Mouse (Mus musculus) forebrain, embryonic 10.5 days (tissue): Measurements from ENCODE around the gene Ccnd3. TPM values are rescaled to one million over a fixed set of nuclear protein-coding genes. Genes with fewer than 3 reads are reported as not detected.

Experiments
- DNase-seq: peaks from one replicate; pipeline ENCODE4 v3.0.0-alpha.2; 2017; ENCODE audit warnings: low spot score; ENCODE audit errors: extremely low spot score
- H3K27ac ChIP-seq: fragments of 300-500 bp; sonication (generic); 2 replicates; pipeline ENCODE4 v1.5.1; 2016; ENCODE audit warnings: mild to moderate bottlenecking
- H3K27me3 ChIP-seq: fragments of 300-500 bp; sonication (generic); 2 replicates; pipeline ENCODE4 v1.6.1; 2016; ENCODE audit warnings: mild to moderate bottlenecking; ENCODE audit not compliant: poor library complexity, severe bottlenecking
- H3K36me3 ChIP-seq: fragments of 300-500 bp; sonication (generic); replicated peaks from 2 replicates; pipeline ENCODE4 v1.6.1; 2016; ENCODE audit warnings: mild to moderate bottlenecking, moderate library complexity
- H3K4me1 ChIP-seq: fragments of 300-500 bp; sonication (generic); 2 replicates; pipeline ENCODE4 v1.6.1; 2016
- H3K4me3 ChIP-seq: fragments of 300-500 bp; sonication (generic); 2 replicates; pipeline ENCODE4 v1.5.1; 2016; ENCODE audit warnings: mild to moderate bottlenecking, moderate library complexity
- H3K9me3 ChIP-seq: fragments of 300-500 bp; sonication (generic); 2 replicates; pipeline ENCODE4 v1.6.1; 2016; ENCODE audit warnings: mild to moderate bottlenecking, moderate library complexity
- WGBS: fragments of 180-500 bp; shearing (Covaris S2); methylation state at CpG from one replicate; pipeline ENCODE4 v1.1.7; 2016; 5-methylcytosine and 5-hydroxymethylcytosine counted together
- polyA plus RNA-seq: library from polyadenylated mRNA; unstranded; fragments of >200 nt; fragmentation: Nextera tagmentation; extraction: Ambion mirVana; gene quantifications from 2 replicates; pipeline ENCODE4 v1.2.1, GENCODE M21; 2016

The Ccnd3 gene
- polyA plus RNA-seq, 1 experiment from 2014 or later: 296 TPM

DNA sequence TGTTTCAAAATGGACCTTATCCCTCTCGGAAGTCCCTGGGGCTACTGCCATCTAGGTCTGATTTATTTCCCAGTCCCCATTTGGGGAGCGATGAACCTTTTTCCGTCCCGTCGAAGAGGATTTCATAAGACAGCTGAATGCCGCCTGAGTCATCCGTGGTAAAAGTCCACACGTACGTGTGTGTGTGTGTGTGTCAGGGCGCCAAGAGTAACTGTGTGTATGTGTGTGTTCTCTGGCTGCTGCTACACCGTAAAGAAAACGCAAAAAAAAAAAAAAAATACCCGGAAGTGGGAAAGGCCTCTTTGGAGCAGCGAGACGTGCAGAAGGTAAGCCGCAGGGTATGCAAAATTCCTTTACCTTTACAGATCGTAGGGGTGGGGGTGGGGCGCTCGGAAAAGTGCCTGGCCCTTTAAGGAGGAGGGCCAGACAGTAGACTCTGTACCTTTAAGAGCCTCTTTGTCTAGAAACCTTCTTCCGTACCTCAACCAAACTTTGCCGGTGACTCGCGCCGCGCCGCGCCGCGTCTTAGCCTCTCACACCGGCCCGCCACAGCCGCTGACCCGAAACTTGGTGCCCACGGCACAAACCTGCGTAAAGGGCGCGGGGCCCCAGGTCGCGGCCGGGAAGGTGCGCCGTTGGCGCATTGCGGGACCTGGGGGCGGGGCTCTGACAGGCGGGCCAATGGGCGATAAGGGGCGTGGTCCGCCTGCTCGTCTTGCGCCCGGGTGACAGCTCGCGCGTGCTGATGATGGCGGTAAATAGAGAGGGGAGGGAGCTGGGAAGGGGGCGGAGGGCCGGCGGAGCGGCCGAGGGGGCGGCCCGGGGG is 124.2 kb downstream of the Ccnd3 start:
- Histone ChIP-seq H3K36me3 (peaks cover 30% of the 10 kb centered on the region), H3K4me3 (peak overlapping the region; percentile 74), H3K4me1 (peaks cover 43% of the 10 kb centered on the region), H3K9me3 (no peaks in the 10 kb centered on the region), H3K27me3 (no peaks in the 10 kb centered on the region), H3K27ac (peak overlapping the region; percentile 93)
- under 1% methylated on average over 63 of the region's 63 CpGs for WGBS
- DNase-seq: peak; percentile 97

- peak; percentile 73 for DNase-seq
Measured at GRCm38 (mm10) chr17:47629717-47630677, 125.1 kb downstream of the Ccnd3 start.

DNA sequence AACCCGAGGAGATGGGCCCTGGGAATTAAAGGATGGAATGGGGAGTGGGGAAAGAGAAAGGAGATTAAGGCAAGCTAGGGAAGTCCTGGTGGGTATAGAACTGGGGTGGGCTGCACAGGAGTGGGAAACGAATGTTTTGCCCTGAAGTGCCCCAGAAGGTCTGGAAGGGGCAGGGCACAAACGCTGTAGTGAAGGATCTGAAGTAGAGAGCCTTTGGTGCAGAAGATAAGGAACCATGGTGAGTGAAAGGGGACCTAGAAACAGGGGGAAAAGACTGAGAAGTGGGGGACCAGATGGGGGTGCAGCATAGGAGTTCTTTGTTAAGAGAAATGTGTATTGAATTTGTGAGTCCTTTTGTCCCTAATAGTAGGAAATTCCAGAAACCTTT is 125.8 kb downstream of the Ccnd3 start, which contains the start of gene Usp49:
Gene Usp49 (plus strand): TSS at position 13 of the 388 bp plus-strand sequence.
- Histone ChIP-seq H3K4me3 (peak within 1 kb of the TSS; percentile 74), H3K36me3 (peaks cover 19% of the 10 kb centered on the region), H3K4me1 (peaks cover 43% of the 10 kb centered on the region), H3K9me3 (no peaks in the 10 kb centered on the region), H3K27ac (peak within 1 kb of the TSS; percentile 93), H3K27me3 (no peaks in the 10 kb centered on the region)
- under 1% methylated on average over 3 of the region's 3 CpGs for WGBS
- no peak for DNase-seq

More at GRCm38 (mm10) chr17:47629717-47630677, 125.1 kb downstream of the Ccnd3 start:
- Histone ChIP-seq H3K4me1 (peaks cover 43% of the 10 kb centered on the region), H3K36me3 (peaks cover 21% of the 10 kb centered on the region), H3K9me3 (no peaks in the 10 kb centered on the region), H3K4me3 (peak overlapping the region; percentile 74), H3K27ac (peak overlapping the region; percentile 93), H3K27me3 (no peaks in the 10 kb centered on the region)
- WGBS: under 1% methylated on average over 61 of the region's 61 CpGs

- DNase-seq: no peak
- no peaks in the 10 kb centered on the region for H3K9me3 ChIP-seq
- no peak overlapping the region for H3K4me3 ChIP-seq
- H3K27ac ChIP-seq: no peak overlapping the region
- H3K36me3 ChIP-seq: peaks cover 17% of the 10 kb centered on the region
- 73% methylated on average over 4 of the region's 4 CpGs for WGBS
- peaks cover 43% of the 10 kb centered on the region for H3K4me1 ChIP-seq
- H3K27me3 ChIP-seq: no peaks in the 10 kb centered on the region
Measured at GRCm38 (mm10) chr17:47632181-47632840, 127.5 kb downstream of the Ccnd3 start.

DNA sequence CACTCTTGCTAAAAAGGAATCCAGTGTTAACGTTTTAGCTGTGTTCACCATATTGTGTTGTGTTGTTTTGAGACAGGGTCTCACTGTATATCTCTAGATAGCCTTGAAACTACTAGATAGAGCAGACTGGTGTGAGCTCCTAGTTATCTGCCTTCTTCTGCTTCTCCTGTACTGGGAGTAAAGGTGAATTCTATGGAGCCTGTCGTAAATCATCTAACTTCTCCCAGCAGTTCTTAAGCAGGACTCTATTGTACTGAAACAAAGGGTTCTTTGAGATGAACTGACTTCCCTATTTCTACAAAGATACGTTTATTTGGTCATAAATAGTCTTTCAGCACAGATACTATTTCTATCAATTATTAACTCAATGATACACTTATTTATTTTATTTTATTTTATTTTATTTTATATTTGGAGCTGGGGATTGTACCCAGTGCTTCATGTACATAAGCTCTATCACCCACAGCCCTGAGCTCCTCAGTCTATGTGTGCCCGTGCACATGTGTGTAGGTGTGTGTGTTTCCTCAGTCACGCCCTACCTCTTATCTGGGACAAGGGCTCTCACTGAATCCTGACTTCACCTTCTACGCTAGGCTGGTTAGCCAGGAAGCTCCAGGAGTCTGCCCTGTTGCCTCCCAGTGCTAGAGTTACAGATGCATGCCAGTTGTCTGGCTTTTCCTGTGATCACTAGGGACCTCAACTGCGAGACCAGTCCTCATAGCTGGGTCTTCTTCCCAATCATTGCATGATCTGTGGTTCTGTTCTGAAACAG is 129.3 kb downstream of the Ccnd3 start:
- no peaks in the 10 kb centered on the region for H3K9me3 ChIP-seq
- H3K27ac ChIP-seq: no peak overlapping the region
- no peak for DNase-seq
- H3K4me3 ChIP-seq: no peak overlapping the region
- no peaks in the 10 kb centered on the region for H3K27me3 ChIP-seq
- H3K36me3 ChIP-seq: peaks cover 15% of the 10 kb centered on the region
- 83% methylated on average over 7 of the region's 7 CpGs for WGBS
- H3K4me1 ChIP-seq: peaks cover 41% of the 10 kb centered on the region

GRCm38 (mm10) chr17:47642992-47643391 is 138.1 kb downstream of the Ccnd3 start:
- Histone ChIP-seq H3K4me3 (no peak overlapping the region), H3K4me1 (peaks cover 16% of the 10 kb centered on the region), H3K27me3 (no peaks in the 10 kb centered on the region), H3K27ac (no peak overlapping the region), H3K36me3 (no peaks in the 10 kb centered on the region), H3K9me3 (no peaks in the 10 kb centered on the region)
- WGBS: 89% methylated on average over 2 of the region's 2 CpGs
- no peak for DNase-seq

GRCm38 (mm10) chr17:47646683-47647082 is 141.8 kb downstream of the Ccnd3 start:
- H3K27ac ChIP-seq: no peak overlapping the region
- 0 out of 2 replicates have a peak, but pooled peaks cover 4% of the 10 kb centered on the region for H3K36me3 ChIP-seq
- H3K4me1 ChIP-seq: peaks cover 39% of the 10 kb centered on the region
- peak; percentile 63 for DNase-seq
- no peaks in the 10 kb centered on the region for H3K9me3 ChIP-seq
- no peaks in the 10 kb centered on the region for H3K27me3 ChIP-seq
- WGBS: 47% methylated on average over 1 of the region's 1 CpGs
- H3K4me3 ChIP-seq: no peak overlapping the region

DNA sequence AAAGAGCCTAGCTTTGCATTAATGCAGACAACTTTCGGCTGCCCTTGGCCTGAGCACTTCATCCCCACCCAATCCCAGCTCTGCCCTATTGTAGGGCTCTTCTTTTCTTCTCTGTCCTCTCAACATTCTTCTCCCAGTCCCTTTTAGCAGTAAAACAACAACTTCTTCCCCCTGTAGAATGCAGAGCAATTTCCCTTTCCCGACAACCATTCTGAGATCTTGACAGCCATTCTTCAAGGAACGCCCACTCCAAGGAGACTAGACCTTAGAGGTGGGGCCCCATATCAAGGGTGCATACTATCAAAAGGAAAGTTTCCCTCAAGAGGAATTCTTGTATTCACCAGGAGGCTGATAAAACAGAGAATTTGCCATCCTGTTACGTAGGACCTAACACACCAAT is 144.1 kb downstream of the Ccnd3 start:
- H3K36me3 ChIP-seq: peaks cover 11% of the 10 kb centered on the region
- peaks cover 51% of the 10 kb centered on the region for H3K4me1 ChIP-seq
- no peaks in the 10 kb centered on the region for H3K9me3 ChIP-seq
- no peak for DNase-seq
- WGBS: 56% methylated on average over 4 of the region's 4 CpGs
- H3K27me3 ChIP-seq: no peaks in the 10 kb centered on the region
- no peak overlapping the region for H3K4me3 ChIP-seq
- H3K27ac ChIP-seq: peak overlapping the region; percentile 31; the same call in 1 of the 2 replicates

Other genes starting within 250 kb of the Ccnd3 start
- gene Mrps10, start 136.2 kb upstream of the Ccnd3 start, polyA plus RNA-seq: 77.3 and 81.9 TPM in 2 replicates
- 1.3 and 1.5 TPM in 2 replicates for gene Guca1b, start 119.7 kb upstream of the Ccnd3 start, polyA plus RNA-seq
- gene Guca1a, start 104.5 kb upstream of the Ccnd3 start, polyA plus RNA-seq: 0.99 and 1.7 TPM in 2 replicates
- 0.22 and 0.37 TPM in 2 replicates for gene AI661453, start 68.4 kb upstream of the Ccnd3 start, polyA plus RNA-seq
- gene 1700001C19Rik, start 67.7 kb upstream of the Ccnd3 start, polyA plus RNA-seq: 0.27 TPM in 1 of 2 replicates, not detected in the other
- gene Taf8, start 2.8 kb upstream of the Ccnd3 start, polyA plus RNA-seq: 32.5 and 33.3 TPM in 2 replicates
- 43.2 and 45.4 TPM in 2 replicates for gene Bysl, start 106.4 kb downstream of the Ccnd3 start, polyA plus RNA-seq
- gene Med20, start 106.5 kb downstream of the Ccnd3 start, polyA plus RNA-seq: 43.4 and 47.5 TPM in 2 replicates
- gene Gm20517, start 106.5 kb downstream of the Ccnd3 start, polyA plus RNA-seq: 1.5 and 1.9 TPM in 2 replicates
- gene Usp49, start 125.6 kb downstream of the Ccnd3 start, polyA plus RNA-seq: 5.0 and 6.0 TPM in 2 replicates
- gene Tomm6, start 183.3 kb downstream of the Ccnd3 start, polyA plus RNA-seq: 362 and 379 TPM in 2 replicates
- gene Frs3, start 184.0 kb downstream of the Ccnd3 start, polyA plus RNA-seq: 7.5 and 8.6 TPM in 2 replicates
- 0.14 and 0.22 TPM in 2 replicates for gene Gm21981, start 189.4 kb downstream of the Ccnd3 start, polyA plus RNA-seq
- 0.70 and 0.90 TPM in 2 replicates for gene Prickle4, start 189.7 kb downstream of the Ccnd3 start, polyA plus RNA-seq
- not detected in 2 replicates for gene Pgc, start 221.8 kb downstream of the Ccnd3 start, polyA plus RNA-seq
- 1.9 and 2.2 TPM in 2 replicates for gene Tfeb, start 232.0 kb downstream of the Ccnd3 start, polyA plus RNA-seq